Mouse (Mus musculus) forebrain, postnatal 0 days (tissue): ENCODE results near the gene Gm11096. TPM values are rescaled to one million over a fixed set of nuclear protein-coding genes. Genes with fewer than 3 reads are reported as not detected.

Experiments used
- ATAC-seq: fragments of 200-750 bp; cut with Nextera tagmentation; 2 replicates; pipeline ENCODE4 v1.8.0; 2017; ENCODE audit warnings: mild to moderate bottlenecking, moderate library complexity
- DNase-seq: peaks from one replicate; pipeline ENCODE4 v3.0.0-alpha.2; 2015
- H3K27ac ChIP-seq: fragments of 300-500 bp; sonication (generic); 2 replicates; pipeline ENCODE4 v1.5.1; 2014; ENCODE audit warnings: low read depth, mild to moderate bottlenecking, antibody characterized with exemption, low read length, moderate library complexity, mixed read lengths
- H3K27me3 ChIP-seq: fragments of 300-500 bp; sonication (generic); 2 replicates; pipeline ENCODE4 v1.6.1; 2014; ENCODE audit warnings: mild to moderate bottlenecking, low read length, mixed read lengths; ENCODE audit not compliant: insufficient read depth
- H3K36me3 ChIP-seq: fragments of 300-500 bp; sonication (generic); 2 replicates; pipeline ENCODE4 v1.6.1; 2014; ENCODE audit warnings: mild to moderate bottlenecking, moderate library complexity; ENCODE audit not compliant: insufficient read depth
- H3K4me1 ChIP-seq: fragments of 300-500 bp; sonication (generic); 2 replicates; pipeline ENCODE4 v1.6.1; 2014; ENCODE audit warnings: antibody characterized with exemption; ENCODE audit not compliant: insufficient read depth
- H3K4me2 ChIP-seq: fragments of 300-500 bp; sonication (generic); 2 replicates; pipeline ENCODE4 v1.6.1; 2014; ENCODE audit warnings: low read depth, mild to moderate bottlenecking, moderate library complexity
- H3K4me3 ChIP-seq: fragments of 300-500 bp; sonication (generic); 2 replicates; pipeline ENCODE4 v1.5.1; 2014; ENCODE audit warnings: low read depth, low read length, mixed read lengths
- H3K9ac ChIP-seq: fragments of 300-500 bp; sonication (generic); 2 replicates; pipeline ENCODE4 v1.6.1; 2014; ENCODE audit warnings: mild to moderate bottlenecking
- H3K9me3 ChIP-seq: fragments of 300-500 bp; sonication (generic); 2 replicates; pipeline ENCODE4 v1.6.1; 2016; ENCODE audit warnings: low read length
- CTCF ChIP-seq: sonication (generic); IDR thresholded peaks from 2 replicates; pipeline ENCODE4 v1.5.1; 2016; ENCODE audit warnings: antibody characterized with exemption, control low read depth, low read depth
- WGBS: fragments of 180-500 bp; shearing (Covaris S2); extraction: QIAGEN DNeasy Blood & Tissue Kit; methylation state at CpG from one replicate; pipeline ENCODE4 v1.1.7; 2014; 5-methylcytosine and 5-hydroxymethylcytosine counted together
- polyA plus RNA-seq: library from polyadenylated mRNA; unstranded; fragments of >200 nt; fragmentation: Nextera tagmentation; extraction: Ambion mirVana; gene quantifications from 2 replicates; pipeline ENCODE4 v1.2.1, GENCODE M21; 2015
- total RNA-seq: library from RNA; depleted of rRNA; stranded (reverse); fragments of >200 nt; gene quantifications from 2 replicates; pipeline ENCODE4 v1.2.3, GENCODE M21; 2014; rRNA removed

Gene Gm11096
- not detected in 2 replicates for total RNA-seq
- not detected in 2 replicates for polyA plus RNA-seq

GRCm38 (mm10) chr17:81441463-81441862, at the start of gene Gm11096:
Gm11096 (plus strand) TSS chr17:81441763.
- no peak within 1 kb of the TSS for H3K27ac ChIP-seq
- no peaks in the 10 kb centered on the region for H3K4me1 ChIP-seq
- no peak for TF ChIP-seq CTCF
- no peak within 1 kb of the TSS for H3K4me3 ChIP-seq
- no peaks in the 10 kb centered on the region for H3K27me3 ChIP-seq
- H3K4me2 ChIP-seq: no peak within 1 kb of the TSS
- H3K9ac ChIP-seq: no peak within 1 kb of the TSS
- DNase-seq (no peak), ATAC-seq (no peak)
- peaks cover 22% of the 10 kb centered on the region for H3K36me3 ChIP-seq
- no peaks in the 10 kb centered on the region for H3K9me3 ChIP-seq

GRCm38 (mm10) chr17:81393040-81393439, 48.5 kb upstream of the Gm11096 start:
- no peak for TF ChIP-seq CTCF
- no peak overlapping the region for H3K4me2 ChIP-seq
- 84% methylated on average over 4 of the region's 4 CpGs for WGBS
- H3K9me3 ChIP-seq: no peaks in the 10 kb centered on the region
- ATAC-seq (no peak), DNase-seq (no peak)
- H3K36me3 ChIP-seq: 0 out of 2 replicates have a peak, but pooled peaks cover 2% of the 10 kb centered on the region
- H3K4me3 ChIP-seq: no peak overlapping the region
- no peak overlapping the region for H3K27ac ChIP-seq
- H3K9ac ChIP-seq: no peak overlapping the region
- 0 out of 2 replicates have a peak, but pooled peaks cover 3% of the 10 kb centered on the region for H3K4me1 ChIP-seq
- no peaks in the 10 kb centered on the region for H3K27me3 ChIP-seq

GRCm38 (mm10) chr17:81394124-81394523, 47.4 kb upstream of the Gm11096 start:
- 57% methylated on average over 2 of the region's 2 CpGs for WGBS
- Histone ChIP-seq H3K4me1 (0 out of 2 replicates have a peak, but pooled peaks cover 3% of the 10 kb centered on the region), H3K9ac (no peak overlapping the region), H3K9me3 (no peaks in the 10 kb centered on the region), H3K36me3 (no peaks in the 10 kb centered on the region), H3K27me3 (no peaks in the 10 kb centered on the region), H3K4me3 (no peak overlapping the region), H3K4me2 (no peak overlapping the region), H3K27ac (no peak overlapping the region)
- no peak for DNase-seq
- TF ChIP-seq CTCF: no peak
- no peak for ATAC-seq

DNA sequence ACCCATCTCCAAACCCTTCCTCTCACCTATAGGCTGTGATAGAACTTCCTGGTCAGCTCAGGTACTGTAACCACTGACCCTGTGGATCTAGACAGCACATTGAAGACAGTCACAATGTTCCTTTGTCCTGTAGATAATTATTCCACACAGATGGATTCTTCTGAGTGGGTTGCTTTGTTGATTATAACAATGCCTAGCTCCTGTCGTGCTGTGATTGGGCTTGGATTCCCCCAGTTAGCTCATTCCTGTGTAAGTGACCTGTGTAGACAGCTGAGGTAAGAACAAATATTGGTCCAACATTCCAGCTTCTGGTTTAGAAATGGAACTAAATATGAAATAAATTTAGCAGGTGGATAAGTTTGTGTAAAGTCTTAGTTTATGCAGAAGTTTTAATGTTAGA, 44.1 kb upstream of the Gm11096 start:
- Histone ChIP-seq H3K9me3 (no peaks in the 10 kb centered on the region), H3K4me3 (no peak overlapping the region), H3K27ac (no peak overlapping the region), H3K4me1 (peaks cover 4% of the 10 kb centered on the region; the same call in 1 of the 2 replicates), H3K4me2 (no peak overlapping the region), H3K36me3 (no peaks in the 10 kb centered on the region), H3K9ac (no peak overlapping the region), H3K27me3 (no peaks in the 10 kb centered on the region)
- WGBS: 61% methylated on average over 1 of the region's 1 CpGs
- DNase-seq (no peak), ATAC-seq (no peak)
- TF ChIP-seq CTCF: no peak

- DNase-seq: no peak
- Histone ChIP-seq H3K4me1 (peaks cover 7% of the 10 kb centered on the region; the same call in 1 of the 2 replicates), H3K4me2 (no peak overlapping the region), H3K4me3 (no peak overlapping the region), H3K9ac (no peak overlapping the region), H3K36me3 (no peaks in the 10 kb centered on the region), H3K9me3 (no peaks in the 10 kb centered on the region), H3K27ac (no peak overlapping the region), H3K27me3 (no peaks in the 10 kb centered on the region)
- no peak for ATAC-seq
- WGBS: 71% methylated on average over 5 of the region's 5 CpGs
- TF ChIP-seq CTCF: no peak
Observed at GRCm38 (mm10) chr17:81400377-81400776, 41.2 kb upstream of the Gm11096 start.

DNA sequence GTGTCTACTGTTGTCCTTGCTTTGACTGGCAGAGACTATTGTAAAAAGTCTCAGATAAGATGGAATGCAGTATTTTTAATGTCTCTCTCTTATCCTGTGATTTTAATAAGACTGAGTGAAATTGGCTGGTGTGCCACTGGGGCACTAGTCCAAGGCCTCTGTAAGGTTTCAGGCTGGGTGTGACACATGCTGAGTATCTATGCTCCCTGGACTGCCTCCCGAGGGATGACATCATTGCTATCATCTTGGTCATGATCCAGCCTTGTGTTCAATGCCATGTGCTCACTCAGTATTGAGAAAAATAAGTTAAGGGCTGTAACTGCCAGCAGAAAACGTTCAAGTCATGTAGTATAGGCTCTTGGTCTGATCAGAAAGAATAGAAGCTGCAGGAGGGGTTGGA, 38.9 kb upstream of the Gm11096 start:
- 39% methylated on average over 2 of the region's 2 CpGs for WGBS
- ATAC-seq (peak; percentile 83), DNase-seq (peak; percentile 81)
- Histone ChIP-seq H3K27ac (0 out of 2 replicates have a peak overlapping the region, but pooled peaks have one; percentile 22), H3K4me1 (peaks cover 7% of the 10 kb centered on the region; the same call in 1 of the 2 replicates), H3K36me3 (peaks cover 6% of the 10 kb centered on the region; the same call in 1 of the 2 replicates), H3K4me2 (no peak overlapping the region), H3K27me3 (no peaks in the 10 kb centered on the region), H3K9ac (no peak overlapping the region), H3K4me3 (no peak overlapping the region), H3K9me3 (no peaks in the 10 kb centered on the region)
- no peak for TF ChIP-seq CTCF

- 0 out of 2 replicates have a peak overlapping the region, but pooled peaks have one; percentile 22 for H3K27ac ChIP-seq
- no peak for TF ChIP-seq CTCF
- peaks cover 10% of the 10 kb centered on the region for H3K36me3 ChIP-seq
- 79% methylated on average over 4 of the region's 4 CpGs for WGBS
- H3K4me3 ChIP-seq: no peak overlapping the region
- H3K4me2 ChIP-seq: no peak overlapping the region
- DNase-seq (no peak), ATAC-seq (no peak)
- H3K4me1 ChIP-seq: peaks cover 7% of the 10 kb centered on the region; the same call in 1 of the 2 replicates
- no peak overlapping the region for H3K9ac ChIP-seq
- no peaks in the 10 kb centered on the region for H3K9me3 ChIP-seq
- H3K27me3 ChIP-seq: no peaks in the 10 kb centered on the region
Observed at GRCm38 (mm10) chr17:81403121-81403520, 38.4 kb upstream of the Gm11096 start.
